Mouse (Mus musculus) kidney, postnatal 14 days (tissue): ENCODE measurements around the gene Ms4a10.

Experiments
- DNase-seq: peaks from one replicate; pipeline ENCODE4 v3.0.0; 2022; ENCODE audit warnings: mixed read lengths

Ms4a10 gene

DNA sequence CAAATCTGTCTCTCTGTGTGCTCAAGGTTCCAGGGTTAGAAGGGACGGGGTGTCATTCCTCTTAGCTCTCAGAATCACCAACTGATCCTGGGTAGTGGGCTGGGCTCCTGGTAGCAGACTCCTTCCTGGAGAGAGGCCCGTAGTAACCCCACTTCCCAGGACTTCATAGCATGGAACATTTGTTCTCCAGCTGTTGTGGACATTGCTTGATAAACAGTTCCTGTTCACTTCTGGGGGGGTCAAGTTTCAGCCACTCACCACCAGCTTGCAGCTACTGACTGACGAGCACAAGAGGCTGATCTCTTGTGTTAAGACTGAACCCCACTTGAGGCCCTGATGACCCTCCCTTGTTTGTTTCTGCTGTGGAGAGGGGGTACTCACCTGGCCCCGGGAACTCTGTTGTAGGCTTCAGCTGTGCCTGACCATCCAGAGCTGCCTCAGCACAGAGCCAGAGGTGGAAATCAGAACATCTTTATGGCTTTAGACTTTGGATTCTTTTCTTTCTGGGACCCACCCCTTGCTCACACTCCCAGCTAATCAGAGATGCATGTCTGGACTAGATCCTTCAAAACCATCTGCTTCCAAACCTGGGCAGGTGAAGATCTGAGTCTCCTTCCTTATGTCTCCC, at the start of gene Ms4a10:
Ms4a10 (minus strand) TSS at position 433 of the 628 bp plus-strand sequence.
- peak; percentile 37 for DNase-seq

DNA sequence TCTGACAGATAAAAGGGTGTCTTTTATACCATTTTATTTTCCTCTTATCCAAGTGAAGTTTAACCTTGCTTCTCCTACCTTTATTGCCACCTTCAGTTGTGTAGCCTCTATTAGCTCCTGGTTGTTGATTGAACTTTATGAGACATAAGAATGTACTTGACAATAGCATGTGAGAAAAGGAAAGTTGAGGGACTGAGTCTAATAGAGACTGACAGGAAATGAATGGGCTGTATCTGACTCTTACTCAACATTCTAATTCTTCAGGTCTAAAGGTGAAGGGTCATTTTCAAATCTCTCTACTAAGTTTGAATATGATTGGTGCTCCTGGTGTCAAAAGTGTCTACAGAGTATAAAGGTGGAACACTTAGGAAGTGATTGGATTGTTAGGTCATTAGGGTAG, 47.9 kb upstream of the Ms4a10 start:
- no peak for DNase-seq

DNA sequence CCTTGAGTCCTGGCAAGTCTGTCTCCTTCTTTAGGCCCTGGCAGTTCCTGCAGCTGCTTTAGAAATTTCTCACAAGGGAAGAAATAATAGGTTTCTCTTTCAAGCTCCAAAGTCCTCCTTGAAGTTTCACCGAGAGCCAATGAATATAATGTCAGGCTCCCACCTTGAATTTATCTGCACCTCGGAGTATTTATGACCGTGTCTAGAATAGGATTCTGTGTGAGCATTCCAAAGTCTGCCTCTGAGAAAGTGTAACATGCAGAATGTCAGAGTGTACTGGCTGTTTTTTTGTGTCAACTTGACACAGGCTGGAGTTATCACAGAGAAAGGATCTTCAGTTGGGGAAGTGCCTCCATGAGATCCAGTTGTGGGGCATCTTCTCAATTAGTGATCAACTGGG, 43.4 kb upstream of the Ms4a10 start, which contains the start of gene Ms4a18:
Ms4a18 (minus strand) TSS at position 141 of the 400 bp plus-strand sequence.
- DNase-seq: no peak

DNA sequence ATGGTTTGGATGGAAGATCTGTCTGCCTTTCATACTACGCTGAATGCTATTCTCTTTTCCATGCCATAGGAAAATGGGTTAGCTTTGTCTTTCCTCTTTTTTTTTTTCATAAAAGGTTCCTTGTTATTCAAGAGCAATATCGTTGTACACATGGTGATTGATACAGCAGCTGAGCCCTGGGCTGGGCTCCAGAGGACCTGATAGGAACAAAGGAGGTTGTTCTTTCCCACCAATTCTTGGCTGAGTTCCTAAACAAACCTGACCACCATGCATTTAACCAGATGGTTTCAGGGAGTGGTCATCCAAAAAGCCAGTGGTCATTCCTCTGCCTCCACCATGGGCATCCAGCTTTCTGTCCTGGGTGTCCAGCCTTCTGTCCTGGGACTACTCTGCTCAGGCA, 42.8 kb upstream of the Ms4a10 start:
- DNase-seq: no peak

DNA sequence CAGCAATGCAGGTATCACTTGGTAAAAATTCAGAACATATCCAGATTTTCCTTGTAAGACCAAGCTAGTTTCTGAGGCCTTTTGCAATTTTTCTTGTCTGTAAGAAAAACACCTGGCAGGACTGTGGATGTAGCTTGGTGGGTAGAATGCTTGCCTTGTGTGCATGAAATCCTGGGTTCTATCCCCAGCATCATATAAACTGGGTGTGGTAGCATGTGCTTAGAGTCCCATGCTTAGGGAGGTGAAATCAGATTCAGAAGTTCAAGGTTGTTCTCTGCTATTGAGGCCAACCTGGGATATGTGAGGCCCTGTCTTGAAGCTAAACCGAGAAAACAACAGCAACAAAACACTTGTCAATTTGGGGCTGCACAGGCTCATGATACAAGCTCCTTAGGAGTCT, 41.5 kb upstream of the Ms4a10 start:
- DNase-seq: no peak

DNA sequence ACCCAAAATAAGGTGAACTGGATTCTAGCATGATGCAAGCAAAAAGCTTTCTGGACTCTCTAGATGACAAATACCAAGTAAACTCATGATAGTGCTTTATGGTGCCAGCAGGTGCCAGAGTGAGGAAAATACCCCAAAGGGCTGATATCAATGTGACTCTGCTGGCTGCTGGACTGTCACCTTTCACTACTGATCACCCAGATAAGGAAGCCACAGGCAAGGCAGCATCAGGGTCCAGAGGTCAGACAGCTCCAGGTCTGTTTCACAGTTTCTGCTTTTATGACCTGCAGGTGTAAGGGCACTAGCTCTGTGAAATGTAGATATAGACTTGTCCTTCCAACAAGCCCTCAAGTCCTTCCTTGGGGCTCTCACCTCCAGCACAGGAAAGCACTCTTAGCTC, 41.0 kb upstream of the Ms4a10 start:
- DNase-seq: no peak

DNA sequence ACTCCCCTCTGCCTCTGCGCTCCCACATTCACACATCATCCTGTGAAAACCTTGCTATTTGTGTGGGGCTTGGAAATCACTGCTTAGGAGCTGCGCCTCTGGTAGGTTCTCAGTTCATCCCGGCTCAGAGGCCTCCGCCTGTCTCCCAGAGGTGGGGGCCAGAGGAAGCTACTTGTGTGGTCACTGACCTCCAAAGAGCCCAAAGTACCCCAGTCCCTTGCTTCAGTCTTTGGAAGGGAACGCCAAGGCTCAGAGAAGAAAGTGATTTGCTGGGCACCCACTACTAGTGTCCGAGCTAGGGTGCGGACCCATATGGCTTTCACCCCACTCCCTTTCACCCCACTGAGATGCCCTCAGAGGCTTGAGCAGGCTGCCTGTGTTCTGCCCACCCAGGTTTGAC, 18.7 kb upstream of the Ms4a10 start, which contains the start of gene Ms4a15:
Ms4a15 (minus strand) TSS at position 101 of the 400 bp plus-strand sequence.
- no peak for DNase-seq

DNA sequence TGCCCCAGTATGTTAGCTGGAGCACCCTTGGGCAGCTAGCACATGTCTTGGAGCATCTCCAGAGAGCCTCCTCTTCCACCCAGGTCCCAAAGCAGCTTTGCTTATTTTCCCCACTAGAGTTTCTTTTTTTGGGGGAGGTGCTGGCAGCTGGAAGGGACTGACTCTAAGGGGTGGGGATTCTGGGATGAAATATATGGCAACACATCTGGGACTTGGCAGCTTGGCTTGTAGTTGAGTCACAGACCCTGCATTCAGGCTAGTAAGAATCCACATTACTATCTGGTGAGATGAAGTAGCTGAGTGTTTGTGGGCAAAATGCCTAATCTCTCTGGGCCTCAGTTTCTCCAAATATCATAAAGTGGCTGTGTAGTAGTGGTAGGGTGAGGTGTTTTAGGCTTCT, 17.4 kb upstream of the Ms4a10 start:
- DNase-seq: no peak

DNA sequence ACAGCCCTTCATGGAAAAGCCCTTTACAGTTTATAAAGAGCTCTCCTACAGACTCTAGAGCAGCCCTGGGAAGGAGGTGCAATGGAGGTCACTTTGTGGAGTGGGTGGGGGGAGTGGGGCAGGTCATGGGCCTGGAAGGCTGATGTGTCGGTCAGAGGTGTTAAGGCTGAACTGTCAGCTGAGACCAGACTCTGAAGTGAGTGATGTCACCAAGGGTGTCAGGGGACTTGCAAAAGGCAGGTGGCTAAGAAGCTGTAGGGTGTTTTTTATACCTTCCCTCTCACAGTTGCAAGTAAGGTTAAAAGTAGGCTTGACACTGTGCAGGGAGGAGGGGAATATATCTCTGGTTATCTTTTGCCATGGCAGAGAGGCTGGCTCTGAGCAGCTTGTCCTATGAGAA, 16.3 kb upstream of the Ms4a10 start:
- DNase-seq: no peak

DNA sequence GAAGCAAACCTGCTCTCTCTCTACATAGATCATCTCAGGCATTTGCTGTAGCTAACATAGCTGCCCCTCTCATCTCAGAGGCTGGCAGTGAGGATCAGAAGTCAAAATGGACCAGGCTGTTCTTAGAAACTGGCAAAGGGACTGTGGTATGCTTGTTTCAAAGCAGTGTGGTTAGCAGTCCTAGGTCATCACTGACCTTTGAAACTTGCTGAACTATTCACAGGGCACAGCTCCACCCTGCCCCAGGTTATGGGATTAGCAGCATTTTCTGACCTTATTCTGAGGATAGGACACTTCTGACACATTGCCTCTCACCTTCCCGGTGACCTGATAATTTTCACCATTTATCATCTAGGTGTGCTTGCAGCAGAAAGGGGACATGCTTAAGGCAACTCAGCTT, 14.1 kb upstream of the Ms4a10 start:
- no peak for DNase-seq

DNA sequence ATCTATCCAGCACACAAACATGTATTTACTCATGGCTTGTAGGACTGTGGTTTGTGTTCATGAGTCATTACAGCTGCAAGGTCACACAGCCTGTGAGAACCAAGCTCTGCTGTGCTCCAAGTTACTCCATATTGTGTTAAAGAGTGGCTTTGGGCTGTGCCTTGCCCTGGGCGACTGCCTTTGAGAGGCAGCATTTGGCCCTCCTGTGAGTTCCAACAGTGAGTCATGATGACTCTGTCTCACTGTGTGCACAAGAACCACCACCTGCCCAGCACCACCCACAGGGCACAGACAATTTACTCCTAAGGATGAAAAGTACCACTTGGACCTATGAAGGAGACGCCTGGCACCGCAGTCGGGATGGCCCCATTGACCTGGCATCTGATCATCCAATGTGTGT, 11.4 kb upstream of the Ms4a10 start:
- DNase-seq: no peak

DNA sequence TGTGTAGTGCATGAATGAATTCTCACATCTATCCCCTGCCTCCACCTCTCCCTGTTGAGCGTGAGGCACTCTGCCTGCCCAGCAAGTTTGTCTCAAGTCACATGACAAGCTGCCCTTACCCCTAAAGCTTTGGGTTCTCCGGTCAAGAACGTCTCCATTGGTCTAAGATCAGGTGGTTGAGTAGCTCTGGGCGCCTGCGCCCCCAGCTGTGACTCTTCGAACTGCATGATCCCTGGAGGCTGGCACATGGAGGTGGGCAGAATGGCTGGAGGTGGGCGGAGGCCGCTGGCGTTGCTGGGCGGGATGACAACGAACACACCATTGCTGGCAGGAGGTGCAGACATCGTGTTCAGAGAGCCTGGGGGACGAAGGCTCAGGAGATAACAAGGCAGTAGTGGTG, 10.1 kb upstream of the Ms4a10 start:
- no peak for DNase-seq

DNA sequence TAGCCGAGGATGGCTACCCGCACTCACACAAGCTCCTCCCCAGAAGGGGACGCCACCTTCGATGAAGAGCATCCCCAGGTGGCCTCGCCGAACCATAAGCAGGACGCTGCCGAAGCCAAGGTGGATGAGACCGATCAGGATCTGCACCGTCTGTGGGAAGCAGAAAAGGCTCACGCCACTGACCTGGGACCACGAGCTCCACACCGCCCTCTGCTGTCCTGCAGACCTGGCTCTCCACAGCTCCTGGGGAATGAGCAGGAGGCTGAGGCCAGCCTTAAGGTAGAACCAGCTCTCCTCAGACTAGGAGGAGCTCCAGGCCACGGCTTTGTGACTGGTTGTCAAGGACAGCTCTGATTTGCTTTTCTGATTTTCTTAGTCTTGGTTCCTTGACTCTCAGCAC, 8.7 kb upstream of the Ms4a10 start:
- peak; percentile 37 for DNase-seq

DNA sequence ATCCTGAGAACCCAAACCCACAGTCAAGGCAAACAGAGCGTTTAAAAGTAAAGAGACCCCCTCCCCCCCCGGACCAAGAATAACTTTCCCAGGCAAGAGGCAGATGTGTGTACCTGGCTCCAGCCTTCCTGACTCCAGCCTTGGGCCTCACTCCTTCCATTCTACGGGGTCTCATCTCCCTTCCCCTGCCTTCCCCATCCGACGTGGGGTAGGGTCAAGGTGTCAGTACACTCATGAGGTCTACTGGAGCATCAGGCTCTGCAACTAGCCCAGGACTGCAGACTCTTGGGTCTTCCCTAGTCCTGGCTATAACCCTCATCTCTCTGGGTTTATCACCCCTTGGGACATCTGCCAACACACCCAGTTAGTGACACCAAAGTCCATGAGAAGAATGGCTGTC, 5.7 kb upstream of the Ms4a10 start:
- DNase-seq: no peak

DNA sequence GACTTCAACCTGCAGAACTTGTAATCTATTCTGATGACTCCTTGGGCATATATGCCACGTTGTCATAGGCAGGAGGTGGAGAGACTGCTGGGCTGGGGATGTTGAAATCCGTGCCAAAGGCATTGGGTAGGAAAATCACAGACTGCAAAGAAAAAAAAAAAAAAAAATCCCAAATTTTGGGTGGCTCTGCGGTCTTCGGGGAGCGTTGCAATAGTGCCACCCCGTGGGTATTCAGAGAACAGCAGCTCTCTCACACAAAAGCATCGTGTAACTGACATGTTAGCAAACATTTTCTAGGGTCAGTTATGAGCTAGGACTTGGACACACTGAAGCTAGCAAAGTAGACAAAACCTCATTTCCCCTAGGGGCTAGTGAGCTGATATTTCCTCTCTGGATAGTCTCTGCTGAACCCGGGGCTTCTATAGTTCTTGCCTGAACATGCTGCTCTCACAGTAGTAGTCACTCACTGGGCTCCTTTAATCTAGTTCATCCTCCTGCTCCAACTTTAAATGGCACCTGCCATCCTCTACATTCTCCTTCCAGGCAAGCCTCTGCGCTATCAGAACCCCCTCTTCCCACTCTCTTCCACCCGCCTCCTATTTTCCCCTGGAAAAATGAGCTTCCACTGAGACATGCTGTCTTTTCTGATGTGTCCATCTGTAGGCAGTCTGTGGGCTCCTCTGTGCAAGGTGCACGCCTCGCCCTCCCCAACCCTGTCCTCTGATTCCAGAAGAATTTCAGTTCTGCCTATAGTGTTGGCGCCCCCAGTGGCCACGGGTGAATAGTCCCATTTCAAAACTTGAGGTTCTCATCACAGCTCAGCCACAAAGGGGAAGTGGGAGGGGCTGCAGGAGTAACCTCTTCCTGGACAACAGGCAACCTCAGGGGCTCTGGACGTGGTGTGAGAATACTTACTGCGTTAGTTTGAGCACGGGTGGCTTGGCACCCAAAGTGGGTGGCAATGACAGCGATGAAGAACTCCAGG, 5.0 kb upstream of the Ms4a10 start:
- DNase-seq: peak; percentile 78

DNA sequence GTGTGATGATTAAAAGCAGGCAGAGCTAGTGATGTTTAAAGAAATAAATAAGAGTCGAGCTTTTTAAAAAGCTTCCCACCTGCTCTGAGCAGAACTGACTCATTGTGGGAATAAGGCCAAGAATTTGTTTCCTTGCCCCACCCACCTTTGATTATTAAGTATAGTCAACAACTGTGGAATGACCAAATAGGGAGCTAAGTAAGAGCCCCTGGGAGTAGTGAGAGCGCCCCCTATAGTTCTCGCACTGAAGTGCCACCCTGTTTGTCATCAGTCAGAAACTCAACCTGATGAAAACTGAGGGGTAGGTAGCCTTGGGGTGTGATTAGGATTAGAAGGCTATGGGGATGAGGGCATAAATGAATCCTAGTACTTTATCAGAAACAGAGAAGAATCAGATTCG, 1.8 kb upstream of the Ms4a10 start:
- DNase-seq: no peak

DNA sequence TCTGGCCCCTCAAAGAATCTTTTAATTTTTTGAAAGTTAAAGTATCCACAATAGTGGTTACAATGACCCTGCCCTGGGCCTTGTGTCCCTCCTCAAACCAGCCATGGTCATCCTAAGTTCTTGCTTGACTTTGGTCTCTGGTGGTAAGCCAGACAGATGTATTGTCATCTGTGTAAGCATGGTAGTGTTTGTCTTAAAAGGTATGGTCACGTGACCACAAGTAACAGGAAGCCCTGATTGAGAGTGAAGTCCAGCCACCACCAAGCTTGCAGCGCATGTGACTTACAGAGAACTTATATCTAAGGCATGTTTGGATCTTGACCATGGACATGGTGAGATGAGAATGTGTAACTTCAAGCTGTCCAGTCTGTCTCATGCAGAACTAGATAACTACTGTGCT, 717 bp upstream of the Ms4a10 start:
- no peak for DNase-seq

DNA sequence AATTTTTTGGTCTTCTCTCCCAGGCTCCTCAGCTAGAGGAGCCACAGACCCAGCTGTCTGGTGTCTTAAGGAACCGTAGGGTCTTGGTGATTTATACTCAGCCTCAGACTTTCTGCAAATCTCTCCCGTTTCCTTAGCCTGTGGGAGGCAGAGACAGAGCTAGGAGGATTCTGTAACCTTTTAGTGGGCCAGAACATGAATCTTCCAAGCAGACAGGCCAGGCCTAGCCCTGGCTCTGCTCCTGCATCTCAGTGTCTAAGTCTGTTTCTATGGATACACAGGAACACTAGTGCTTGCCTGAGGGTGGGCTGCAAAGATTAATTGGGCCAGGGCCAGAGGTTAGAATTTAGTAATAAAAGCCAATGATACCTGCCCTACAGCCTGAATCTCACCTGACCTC, 1.3 kb downstream of the Ms4a10 start:
- DNase-seq: peak; percentile 8

DNA sequence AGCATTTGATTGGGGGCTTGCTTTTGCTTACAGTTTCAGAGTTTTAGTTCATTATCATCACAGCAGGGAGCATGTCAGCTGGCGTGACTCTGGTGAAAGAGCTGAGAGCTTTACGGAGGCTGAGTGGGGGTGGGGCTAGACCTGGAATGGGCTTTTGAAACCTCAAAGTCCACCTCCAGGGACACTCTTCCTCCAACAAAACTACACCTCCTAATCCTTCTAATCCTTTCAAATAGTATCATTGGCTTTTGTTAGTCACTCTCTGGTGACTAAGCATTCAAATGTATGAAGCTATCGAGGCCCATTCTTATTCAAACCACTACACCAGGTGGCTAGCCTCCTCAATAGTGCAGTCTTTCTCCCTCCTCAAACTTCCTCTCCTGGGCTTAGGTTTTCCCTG, 1.8 kb downstream of the Ms4a10 start:
- DNase-seq: no peak

DNA sequence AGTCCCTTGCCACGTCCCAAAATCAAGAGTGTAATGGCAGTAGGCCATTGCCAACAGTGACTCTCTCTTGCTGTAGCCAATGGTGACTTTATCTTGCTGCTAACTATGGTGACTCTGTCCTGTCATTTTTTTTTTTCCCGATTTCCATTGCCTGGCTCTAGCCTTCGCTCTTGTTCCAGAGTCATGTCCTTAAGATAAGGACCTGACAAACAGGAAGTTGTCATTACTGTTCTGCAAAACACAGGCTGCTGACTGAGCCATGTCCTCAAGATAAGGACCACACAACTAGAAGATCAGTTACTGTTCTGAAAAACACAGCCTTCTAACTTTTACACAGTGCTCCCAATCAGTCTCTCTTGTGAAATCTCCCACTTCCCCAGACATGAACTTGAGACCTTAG, 4.0 kb downstream of the Ms4a10 start:
- peak; percentile 7 for DNase-seq

DNA sequence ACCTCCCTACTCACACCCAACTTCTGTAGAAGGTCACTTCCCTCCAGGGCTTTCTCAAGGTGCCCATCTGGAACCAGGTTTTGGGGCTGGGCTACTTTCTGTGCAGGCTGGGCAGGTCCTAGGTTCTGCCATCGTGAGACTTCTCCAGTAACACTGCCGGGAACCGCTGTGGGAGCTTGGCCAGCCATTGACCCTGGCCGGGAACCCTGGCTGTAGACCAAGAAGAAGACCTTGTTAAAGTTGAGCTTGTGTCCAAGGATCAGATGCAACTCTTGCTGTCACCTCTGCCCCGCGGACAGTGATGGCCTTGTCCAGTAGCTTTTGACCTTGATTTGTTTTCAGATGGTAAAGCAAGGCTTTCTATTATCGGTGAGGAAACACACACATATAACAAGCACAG, 5.9 kb downstream of the Ms4a10 start:
- no peak for DNase-seq

DNA sequence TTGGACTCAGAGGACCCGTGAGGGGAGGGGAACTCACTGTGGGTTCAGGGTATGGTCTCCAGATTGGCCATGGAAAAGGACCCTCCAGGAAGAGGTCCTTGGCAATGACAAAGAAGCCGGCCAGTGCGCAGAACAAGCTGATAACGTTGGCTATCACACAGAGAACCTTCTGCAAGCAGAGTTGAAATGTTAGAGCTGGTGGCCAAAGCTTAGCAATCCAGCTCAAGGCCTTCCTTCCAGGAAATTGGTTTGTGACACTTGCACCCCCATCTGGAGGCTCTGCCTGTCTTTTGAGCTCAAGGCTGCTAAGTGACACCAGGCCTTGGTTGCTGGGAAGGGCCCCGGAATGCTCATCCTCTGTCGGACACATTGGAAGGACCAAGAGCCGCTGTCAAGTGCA, 8.7 kb downstream of the Ms4a10 start:
- DNase-seq: no peak

DNA sequence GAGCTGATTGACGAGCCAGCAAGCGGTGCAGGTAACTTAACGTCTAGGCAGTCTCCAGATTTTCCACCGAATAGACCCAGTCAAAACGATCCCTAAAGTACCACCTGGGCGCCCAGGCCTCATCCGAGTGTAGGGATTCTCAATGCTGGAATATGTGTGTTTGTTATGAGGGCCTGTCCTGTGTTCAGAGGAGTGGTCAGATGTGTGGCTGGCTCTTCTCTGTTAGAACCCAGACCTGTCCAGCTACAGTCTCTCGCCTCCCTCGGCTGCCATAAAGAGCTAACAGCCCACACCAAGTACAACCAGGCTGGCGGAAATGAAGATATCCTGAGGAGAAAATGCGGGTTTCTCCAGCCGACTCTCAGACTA, 14.5 kb downstream of the Ms4a10 start:
- DNase-seq: no peak
